Comparison of ENCODE assay signal across 8 mouse cellular contexts in the genomic region with DNA sequence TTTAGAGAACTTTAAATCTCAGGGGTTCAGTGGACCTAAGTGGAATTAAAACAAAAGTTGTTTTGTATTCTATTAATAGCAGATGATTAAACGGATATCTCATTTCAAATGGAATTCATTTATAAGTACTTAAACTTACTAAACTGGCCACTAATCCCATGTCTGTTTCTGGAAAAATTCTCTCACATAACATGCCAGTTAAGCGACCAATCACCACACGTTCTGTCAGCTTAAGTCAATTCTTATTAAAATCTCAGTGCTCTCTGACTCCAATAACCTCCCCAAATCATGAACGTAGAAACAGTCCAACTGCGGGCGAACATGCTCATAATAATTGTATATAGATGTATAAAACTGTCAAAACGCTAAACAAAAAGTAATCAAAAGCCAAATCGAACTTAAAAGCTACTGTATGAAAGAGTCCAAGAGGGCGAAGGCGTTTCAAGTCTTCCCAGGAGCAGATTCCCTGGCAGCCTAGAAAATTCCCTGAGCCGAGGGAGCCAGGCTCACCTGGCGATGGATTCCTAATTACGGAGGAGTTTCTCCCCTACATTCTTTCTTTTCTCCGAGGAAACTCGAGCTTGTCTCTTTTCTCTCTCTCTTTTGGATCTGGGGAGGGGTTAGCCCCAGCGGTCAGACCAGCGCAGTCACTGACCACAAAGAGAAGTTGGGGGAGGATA. TPM values are rescaled to one million over a fixed set of nuclear protein-coding genes. Genes with fewer than 3 reads are reported as not detected.
DNase-seq lines count a peak whose midpoint lies in the region; ATAC-seq and TF ChIP-seq lines count a peak whose summit lies in the region.

No protein-coding gene starts in this region.

- WGBS in lung, embryonic 14.5 days, result 5% methylated on average over 17 of the region's 17 CpGs
- 10% methylated on average over 17 of the region's 17 CpGs for WGBS in forebrain, embryonic 12.5 days
- 4% methylated on average over 17 of the region's 17 CpGs for WGBS in limb, embryonic 13.5 days

- no peak for TF ChIP-seq CTCF in lung, embryonic 14.5 days (IDR thresholded peaks at IDR 0.05; ENCODE audit: low read depth)

- peak overlapping the region; percentile 62 for H3K9ac ChIP-seq in lung, embryonic 14.5 days
- peak overlapping the region; percentile 46; the same call in 1 of the 2 replicates for H3K9ac ChIP-seq in forebrain, embryonic 12.5 days
- H3K9ac ChIP-seq in limb, embryonic 13.5 days, result peak overlapping the region; percentile 72

- peak overlapping the region; percentile 87 for H3K4me2 ChIP-seq in lung, embryonic 14.5 days
- peak overlapping the region; percentile 86 for H3K4me2 ChIP-seq in forebrain, embryonic 12.5 days
- H3K4me2 ChIP-seq in limb, embryonic 13.5 days (replicated peaks), result peak overlapping the region; percentile 90

- no peaks in the 10 kb centered on the region for H3K27me3 ChIP-seq in lung, embryonic 14.5 days (ENCODE audit: insufficient read depth, low read length)
- peaks cover 32% of the 10 kb centered on the region for H3K27me3 ChIP-seq in forebrain, embryonic 12.5 days
- H3K27me3 ChIP-seq in limb, embryonic 13.5 days, result no peaks in the 10 kb centered on the region

- peak overlapping the region; percentile 60 for H3K4me3 ChIP-seq in lung, embryonic 14.5 days (ENCODE audit: low read depth, low read length)
- peak overlapping the region; percentile 49 for H3K4me3 ChIP-seq in forebrain, embryonic 12.5 days (replicated peaks)
- peak overlapping the region; percentile 62 for H3K4me3 ChIP-seq in limb, embryonic 13.5 days

- H3K27ac ChIP-seq in lung, embryonic 14.5 days (ENCODE audit: low read depth), result no peak overlapping the region
- no peak overlapping the region for H3K27ac ChIP-seq in forebrain, embryonic 12.5 days
- no peak overlapping the region; the same call in 1 of the 2 replicates for H3K27ac ChIP-seq in limb, embryonic 13.5 days

- DNase-seq in lung, embryonic 14.5 days, result peak; percentile 26
- no peak for DNase-seq in lung, postnatal 10 days
- DNase-seq in retina, postnatal 1 day, result peak; percentile 23
- DNase-seq in spleen, adult 12 weeks (ENCODE audit: low spot score), result no peak
- no peak for DNase-seq in thymus, postnatal 25 days
- DNase-seq in adrenal gland, postnatal 4 days (ENCODE audit: low spot score in 2 of 2), result no peak

- H3K4me1 ChIP-seq in lung, embryonic 14.5 days (ENCODE audit: insufficient read depth), result 0 out of 2 replicates have a peak, but pooled peaks cover 4% of the 10 kb centered on the region
- H3K4me1 ChIP-seq in forebrain, embryonic 12.5 days, result peaks cover 19% of the 10 kb centered on the region
- peaks cover 8% of the 10 kb centered on the region; the same call in 1 of the 2 replicates for H3K4me1 ChIP-seq in limb, embryonic 13.5 days

- no peaks in the 10 kb centered on the region for H3K9me3 ChIP-seq in lung, embryonic 14.5 days (ENCODE audit: low read depth, low read length)
- H3K9me3 ChIP-seq in forebrain, embryonic 12.5 days, result no peaks in the 10 kb centered on the region
- H3K9me3 ChIP-seq in limb, embryonic 13.5 days, result no peaks in the 10 kb centered on the region

- H3K36me3 ChIP-seq in lung, embryonic 14.5 days (ENCODE audit: insufficient read depth), result no peaks in the 10 kb centered on the region
- H3K36me3 ChIP-seq in forebrain, embryonic 12.5 days (replicated peaks), result no peaks in the 10 kb centered on the region
- no peaks in the 10 kb centered on the region for H3K36me3 ChIP-seq in limb, embryonic 13.5 days

- no peak for ATAC-seq in lung, embryonic 14.5 days (ENCODE audit: insufficient read depth)
- ATAC-seq in forebrain, embryonic 12.5 days (ENCODE audit: low FRiP score), result no peak
- no peak for ATAC-seq in limb, embryonic 13.5 days (ENCODE audit: low FRiP score, low read depth)

RNA-seq across cellular contexts. Expression of a gene that starts 1.0 kb away (rescaled TPM):
- 7.5 and 8.1 TPM in 2 replicates for polyA plus RNA-seq in lung, embryonic 14.5 days (2014; fragmentation: Nextera tagmentation; extraction: Ambion mirVana)
- 2.6 and 2.9 TPM in 2 replicates for polyA plus RNA-seq in forebrain, embryonic 12.5 days (2016; fragmentation: Nextera tagmentation; extraction: Ambion mirVana)
- polyA plus RNA-seq in limb, embryonic 13.5 days (2015; fragmentation: Nextera tagmentation; extraction: Ambion mirVana), result 6.9 and 7.3 TPM in 2 replicates
- total RNA-seq in adrenal gland, postnatal 4 days (2021), result 1 to 10 TPM; 6.3 to 8.0 TPM

Comparison
In these comparisons a context has a peak if more than half of its experiments do, and no peak if none do; other contexts are left out.
1. DNase-seq: peak in lung, embryonic 14.5 days (single experiment) and retina, postnatal 1 day (single experiment); none in lung, postnatal 10 days (single experiment), spleen, adult 12 weeks (single experiment), thymus, postnatal 25 days (single experiment) and adrenal gland, postnatal 4 days (0 of 2).
2. Peak in every context shown above with its lines, with median percentiles within 50 percentile points of each other: H3K4me2 ChIP-seq, H3K4me3 ChIP-seq and H3K9ac ChIP-seq.